Mouse (Mus musculus) lung, embryonic 14.5 days (tissue): ENCODE results near the gene Gm5565. TPM values are rescaled to one million over a fixed set of nuclear protein-coding genes. Genes with fewer than 3 reads are reported as not detected.
"Not testable (repeated sequence)": the region's sequence is repeated elsewhere in the genome, so short reads cannot be mapped to it uniquely, and the experiment has no call there.

Experiments
- ATAC-seq: fragments of 200-750 bp; cut with Nextera tagmentation; 2 replicates; pipeline ENCODE4 v1.8.0; 2017; ENCODE audit warnings: mild to moderate bottlenecking, moderate TSS enrichment, moderate library complexity; ENCODE audit not compliant: insufficient read depth
- DNase-seq: peaks from one replicate; pipeline ENCODE4 v3.0.0-alpha.2; 2015
- H3K27ac ChIP-seq: fragments of 300-500 bp; sonication (generic); 2 replicates; pipeline ENCODE4 v1.5.1; 2014; ENCODE audit warnings: low read depth, mild to moderate bottlenecking, moderate library complexity
- H3K27me3 ChIP-seq: fragments of 300-500 bp; sonication (generic); 2 replicates; pipeline ENCODE4 v1.6.1; 2014; ENCODE audit warnings: low read length, control low read depth; ENCODE audit not compliant: insufficient read depth
- H3K36me3 ChIP-seq: fragments of 300-500 bp; sonication (generic); 2 replicates; pipeline ENCODE4 v1.6.1; 2014; ENCODE audit warnings: control low read depth; ENCODE audit not compliant: insufficient read depth
- H3K4me1 ChIP-seq: fragments of 300-500 bp; sonication (generic); 2 replicates; pipeline ENCODE4 v1.6.1; 2014; ENCODE audit warnings: antibody characterized with exemption, control low read depth; ENCODE audit not compliant: insufficient read depth
- H3K4me2 ChIP-seq: fragments of 300-500 bp; sonication (generic); 2 replicates; pipeline ENCODE4 v1.6.1; 2014; ENCODE audit warnings: mild to moderate bottlenecking
- H3K4me3 ChIP-seq: fragments of 300-500 bp; sonication (generic); 2 replicates; pipeline ENCODE4 v1.5.1; 2014; ENCODE audit warnings: low read depth, low read length
- H3K9ac ChIP-seq: fragments of 300-500 bp; sonication (generic); 2 replicates; pipeline ENCODE4 v1.6.1; 2014
- H3K9me3 ChIP-seq: fragments of 300-500 bp; sonication (generic); 2 replicates; pipeline ENCODE4 v1.6.1; 2016; ENCODE audit warnings: low read depth, low read length, control low read depth
- CTCF ChIP-seq: IDR thresholded peaks from 2 replicates; pipeline ENCODE4 v1.5.1; 2016; ENCODE audit warnings: antibody characterized with exemption, low read depth
- WGBS: fragments of 180-500 bp; shearing (Covaris S2); extraction: QIAGEN DNeasy Blood & Tissue Kit; methylation state at CpG from one replicate; pipeline ENCODE4 v1.1.7; 2014; 5-methylcytosine and 5-hydroxymethylcytosine counted together
- polyA plus RNA-seq: library from polyadenylated mRNA; unstranded; fragments of >200 nt; fragmentation: Nextera tagmentation; extraction: Ambion mirVana; gene quantifications from 2 replicates; pipeline ENCODE4 v1.2.1, GENCODE M21; 2014

Gene Gm5565
- not detected in 2 replicates for polyA plus RNA-seq

DNA sequence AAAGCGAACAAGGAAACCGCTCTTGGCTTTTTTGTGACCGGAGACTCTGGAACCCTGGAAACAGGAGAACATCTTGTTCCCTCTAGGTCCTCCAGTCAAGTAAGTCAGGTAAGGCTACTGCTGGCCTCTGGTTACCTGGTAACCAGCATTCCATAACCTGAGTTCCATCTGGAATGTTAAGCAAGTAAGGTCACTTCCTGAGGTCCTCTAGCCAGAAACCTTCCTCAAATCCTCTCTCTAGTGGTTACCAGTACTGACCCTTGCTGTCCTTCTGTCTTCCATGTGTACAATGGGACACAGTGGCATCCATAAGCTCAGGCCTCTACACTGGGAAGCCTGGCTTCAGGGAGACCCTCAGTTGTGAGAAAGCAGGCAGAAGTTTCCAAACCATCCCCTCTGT lies at the start of gene Gm5565:
Gene Gm5565, minus strand, starts transcription at position 101 of the 400 bp plus-strand sequence.
- H3K27ac ChIP-seq, H3K9ac ChIP-seq: not testable (repeated sequence)
- 96% methylated on average over 3 of the region's 3 CpGs for WGBS

DNA sequence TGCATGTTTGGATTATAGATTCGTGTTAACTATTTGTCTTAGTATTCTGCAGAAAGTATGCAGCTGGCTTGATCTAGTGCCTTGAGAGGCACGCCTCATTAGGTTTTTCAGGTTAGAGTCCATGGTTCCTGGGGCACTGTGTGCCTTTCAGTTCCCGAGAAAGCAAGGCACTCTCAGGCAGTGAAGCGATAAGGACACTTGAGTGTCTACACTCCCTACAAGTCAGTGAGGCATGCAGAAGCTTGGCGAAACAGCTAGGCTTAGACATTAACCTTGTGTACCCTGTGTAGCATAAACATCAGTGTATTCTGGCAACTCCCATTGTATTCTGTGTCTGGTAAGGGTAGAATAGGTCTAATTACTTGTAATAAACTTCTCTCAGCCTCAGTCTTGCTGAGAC lies 45.2 kb upstream of the Gm5565 start:
- no peak for TF ChIP-seq CTCF
- DNase-seq: no peak
- H3K4me1 ChIP-seq: no peaks in the 10 kb centered on the region
- no peak for ATAC-seq
- H3K27ac ChIP-seq: no peak overlapping the region
- H3K9ac ChIP-seq: no peak overlapping the region
- H3K4me2 ChIP-seq: no peak overlapping the region
- no peak overlapping the region for H3K4me3 ChIP-seq
- no peaks in the 10 kb centered on the region for H3K27me3 ChIP-seq
- 84% methylated on average over 5 of the region's 5 CpGs for WGBS
- 0 out of 2 replicates have a peak, but pooled peaks cover 2% of the 10 kb centered on the region for H3K9me3 ChIP-seq
- H3K36me3 ChIP-seq: peaks cover 66% of the 10 kb centered on the region

More for the DNA sequence above, at the start of gene Gm5565:
- not testable (repeated sequence) for H3K9me3 ChIP-seq, H3K4me1 ChIP-seq, H3K27me3 ChIP-seq, H3K4me2 ChIP-seq, H3K4me3 ChIP-seq, ATAC-seq, H3K36me3 ChIP-seq, DNase-seq

DNA sequence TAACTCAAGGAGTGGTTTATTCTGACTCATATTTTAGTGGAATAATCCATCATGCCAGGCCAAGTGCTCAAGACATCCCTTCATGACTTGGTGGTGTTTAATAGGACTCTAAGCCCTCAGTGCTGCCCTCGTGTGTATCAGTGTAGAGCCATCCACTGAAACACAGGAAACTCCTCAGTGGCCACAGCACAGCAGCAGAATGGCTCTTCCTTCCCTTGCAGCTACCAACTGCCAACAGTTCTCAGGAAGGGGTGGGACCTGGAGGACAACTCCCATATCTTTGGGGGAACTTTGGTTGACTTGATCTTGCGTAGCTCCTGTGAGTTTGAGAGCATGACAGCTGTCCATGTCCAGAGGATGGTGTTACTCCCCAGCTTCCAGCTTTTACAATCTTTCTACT lies 43.6 kb upstream of the Gm5565 start:
- TF ChIP-seq CTCF: no peak
- no peaks in the 10 kb centered on the region for H3K27me3 ChIP-seq
- H3K36me3 ChIP-seq: peaks cover 54% of the 10 kb centered on the region
- no peak overlapping the region for H3K27ac ChIP-seq
- H3K4me3 ChIP-seq: no peak overlapping the region
- 0 out of 2 replicates have a peak, but pooled peaks cover 3% of the 10 kb centered on the region for H3K9me3 ChIP-seq
- no peak overlapping the region for H3K4me2 ChIP-seq
- H3K9ac ChIP-seq: no peak overlapping the region
- WGBS: 79% methylated on average over 2 of the region's 2 CpGs
- H3K4me1 ChIP-seq: no peaks in the 10 kb centered on the region
- no peak for ATAC-seq
- no peak for DNase-seq

DNA sequence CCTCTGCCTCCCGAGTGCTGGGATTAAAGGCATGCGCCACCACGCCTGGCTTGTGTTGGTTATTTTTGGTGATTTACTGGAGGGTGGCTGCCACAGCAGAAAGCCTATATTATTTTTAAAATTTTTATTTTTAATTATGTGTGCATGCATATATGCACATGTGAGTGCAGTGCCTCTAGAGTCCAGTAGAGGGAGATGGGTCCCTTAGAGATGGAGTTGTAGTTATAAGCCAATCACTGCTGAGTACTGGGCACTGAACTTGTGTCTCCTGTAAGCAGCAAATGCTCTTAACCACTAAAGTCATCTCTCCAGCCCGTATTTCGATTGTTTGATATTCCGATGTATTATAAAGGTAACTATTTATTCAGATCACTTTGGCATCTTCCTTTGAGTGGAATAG lies 40.2 kb upstream of the Gm5565 start:
- Histone ChIP-seq H3K36me3 (peaks cover 22% of the 10 kb centered on the region), H3K27me3 (no peaks in the 10 kb centered on the region), H3K9me3 (0 out of 2 replicates have a peak, but pooled peaks cover 3% of the 10 kb centered on the region), H3K4me2 (no peak overlapping the region), H3K4me1 (no peaks in the 10 kb centered on the region), H3K4me3 (no peak overlapping the region), H3K27ac (no peak overlapping the region), H3K9ac (no peak overlapping the region)
- DNase-seq: peak; percentile 3
- WGBS: 93% methylated on average over 6 of the region's 6 CpGs
- no peak for ATAC-seq
- TF ChIP-seq CTCF: peak; percentile 26

DNA sequence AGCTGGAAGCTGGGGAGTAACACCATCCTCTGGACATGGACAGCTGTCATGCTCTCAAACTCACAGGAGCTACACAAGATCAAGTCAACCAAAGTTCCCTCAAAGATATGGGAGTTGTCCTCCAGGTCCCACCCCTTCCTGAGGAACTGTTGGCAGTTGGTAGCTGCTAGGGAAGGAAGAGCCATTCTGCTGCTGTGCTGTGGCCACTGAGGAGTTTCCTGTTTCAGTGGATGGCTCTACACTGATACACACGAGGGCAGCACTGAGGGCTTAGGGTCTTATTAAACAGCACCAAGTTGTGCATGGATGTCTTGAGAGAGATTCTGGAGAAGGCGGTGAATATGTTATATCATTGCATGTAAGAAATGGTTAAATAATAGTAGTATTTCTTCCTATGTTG lies 39.2 kb upstream of the Gm5565 start:
- Histone ChIP-seq H3K4me3 (no peak overlapping the region), H3K27me3 (no peaks in the 10 kb centered on the region), H3K4me2 (no peak overlapping the region), H3K9ac (no peak overlapping the region), H3K4me1 (no peaks in the 10 kb centered on the region), H3K27ac (no peak overlapping the region), H3K9me3 (0 out of 2 replicates have a peak, but pooled peaks cover 3% of the 10 kb centered on the region), H3K36me3 (peaks cover 13% of the 10 kb centered on the region)
- TF ChIP-seq CTCF: no peak
- no peak for ATAC-seq
- no peak for DNase-seq
- WGBS: 80% methylated on average over 2 of the region's 2 CpGs

DNA sequence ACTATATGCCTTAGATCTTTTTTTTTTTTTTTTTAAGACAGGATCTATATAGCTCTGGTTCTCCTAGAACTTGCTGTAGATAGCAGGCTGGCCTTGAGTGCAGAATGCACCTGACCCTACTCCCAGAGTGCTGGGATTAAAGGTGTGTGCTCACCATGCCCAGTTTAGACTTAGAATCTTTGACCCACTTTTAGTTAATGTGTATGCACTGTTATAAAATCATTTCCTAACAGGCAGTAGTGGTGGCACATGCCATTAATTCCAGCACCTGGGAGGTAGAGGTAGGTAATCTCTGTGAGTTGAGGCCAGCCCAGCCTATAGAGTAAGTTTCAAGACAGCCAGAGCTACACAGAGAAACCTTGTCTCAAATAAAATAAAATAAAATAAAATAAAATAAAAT lies 38.7 kb upstream of the Gm5565 start:
- no peak for DNase-seq
- no peak for ATAC-seq
- Histone ChIP-seq H3K27ac (no peak overlapping the region), H3K4me2 (no peak overlapping the region), H3K4me3 (no peak overlapping the region), H3K27me3 (no peaks in the 10 kb centered on the region), H3K9me3 (0 out of 2 replicates have a peak, but pooled peaks cover 3% of the 10 kb centered on the region), H3K4me1 (no peaks in the 10 kb centered on the region), H3K9ac (no peak overlapping the region), H3K36me3 (peaks cover 9% of the 10 kb centered on the region)
- no peak for TF ChIP-seq CTCF

DNA sequence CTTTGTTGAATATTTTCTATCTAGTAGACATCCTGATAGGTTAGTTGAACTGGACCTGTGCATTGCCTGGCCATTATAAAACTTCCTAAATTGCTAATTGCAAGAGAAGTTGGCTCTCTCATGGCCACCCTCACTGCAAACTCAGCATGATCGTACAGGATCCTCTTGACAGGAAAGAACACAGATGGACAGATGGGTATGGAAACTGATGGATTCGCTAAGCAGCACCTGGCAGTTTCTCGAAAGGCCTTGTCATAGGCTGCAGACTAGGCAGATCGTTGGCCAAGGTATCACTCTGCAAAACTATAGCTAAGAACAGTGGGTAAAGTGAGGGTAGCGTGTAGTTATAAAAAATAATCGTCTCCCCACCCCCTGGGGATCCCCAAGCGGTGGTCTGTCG lies 33.0 kb upstream of the Gm5565 start:
- TF ChIP-seq CTCF: no peak
- H3K36me3 ChIP-seq: no peaks in the 10 kb centered on the region
- H3K4me1 ChIP-seq: no peaks in the 10 kb centered on the region
- no peak overlapping the region for H3K4me3 ChIP-seq
- no peak overlapping the region for H3K9ac ChIP-seq
- DNase-seq (no peak), ATAC-seq (no peak)
- no peak overlapping the region for H3K4me2 ChIP-seq
- H3K27ac ChIP-seq: no peak overlapping the region
- no peaks in the 10 kb centered on the region for H3K9me3 ChIP-seq
- WGBS: 78% methylated on average over 8 of the region's 8 CpGs
- no peaks in the 10 kb centered on the region for H3K27me3 ChIP-seq
